ENCODE assay signal across 19 mouse cellular contexts in the genomic region with DNA sequence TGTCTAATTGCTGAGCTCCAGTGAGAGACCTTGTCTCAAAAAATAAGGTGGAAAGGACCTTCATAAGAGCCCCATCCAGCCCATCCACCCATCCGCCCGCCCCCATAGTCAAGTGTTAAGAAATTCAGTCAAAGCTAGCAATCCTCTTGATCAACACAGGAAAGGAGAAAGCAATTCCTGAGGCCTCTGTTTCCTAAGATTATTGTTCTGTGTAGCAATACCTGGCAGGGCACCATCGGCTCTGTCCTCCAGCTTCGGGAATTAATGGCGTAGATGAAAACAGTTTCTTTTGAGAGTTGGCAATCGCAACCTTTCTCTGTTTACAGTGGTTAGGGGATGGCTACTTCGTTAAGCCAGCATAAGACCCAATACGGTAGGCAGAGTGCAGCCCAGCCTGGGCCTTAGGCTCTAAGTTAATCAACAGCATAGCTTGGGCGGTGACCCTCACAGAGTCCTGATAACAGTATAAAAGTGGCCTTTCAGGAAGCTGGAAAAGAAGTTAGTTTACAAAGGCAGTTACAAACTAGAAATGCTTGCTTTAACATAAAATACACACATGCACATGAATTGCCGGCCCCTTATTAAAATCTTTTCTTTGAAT. TPM values are rescaled to one million over a fixed set of nuclear protein-coding genes. Genes with fewer than 3 reads are reported as not detected.
DNase-seq lines count a peak whose midpoint lies in the region; ATAC-seq and TF ChIP-seq lines count a peak whose summit lies in the region.
"Had no signal": no experiment of that assay in that cellular context is flagged by ENCODE, and none has a peak within 500 bp of the region (broad histone marks: within the 10 kb centered on the region; RNA-seq: fewer than 3 reads in every experiment).

No protein-coding gene starts in this region.

- H3K79me2 ChIP-seq in MEL (ENCODE audit: control insufficient read depth, insufficient read depth, low read length, poor library complexity), result no peaks in the 10 kb centered on the region

- H3K27ac ChIP-seq in MEL (ENCODE audit: control insufficient read depth, low read depth, low read length), result no peak overlapping the region
- peak overlapping the region; percentile 66 for H3K27ac ChIP-seq in intestine, postnatal 0 days (ENCODE audit: low read depth, low read length)
- H3K27ac ChIP-seq: heart, adult 2 months; heart, embryonic 15.5 days; hindbrain, embryonic 14.5 days; limb, embryonic 13.5 days had no signal

- H3K27me3 ChIP-seq in MEL (ENCODE audit: control insufficient read depth in 1 of 2, insufficient read depth in 2 of 2, low read length in 2 of 2), result no peaks in the 10 kb centered on the region
- no peaks in the 10 kb centered on the region for H3K27me3 ChIP-seq in intestine, postnatal 0 days (replicated peaks; ENCODE audit: control insufficient read depth, insufficient read depth, low read length)
- H3K27me3 ChIP-seq: heart, embryonic 15.5 days; limb, embryonic 13.5 days; megakaryocyte, embryonic 14.5 days had no signal

- peak overlapping the region; percentile 35 for H3K4me2 ChIP-seq in intestine, postnatal 0 days (replicated peaks; ENCODE audit: low read depth)
- H3K4me2 ChIP-seq: heart, embryonic 15.5 days; hindbrain, embryonic 14.5 days; limb, embryonic 13.5 days had no signal

- no peak for TF ChIP-seq POLR2A in MEL (IDR thresholded peaks at IDR 0.05; ENCODE audit: control insufficient read depth in 1 of 2, insufficient read depth in 1 of 2, low read depth in 1 of 2, low read length in 2 of 2, poor library complexity in 1 of 2)

- H3K9ac ChIP-seq in MEL (ENCODE audit: control insufficient read depth, low read depth, low read length, poor library complexity, severe bottlenecking), result no peak overlapping the region
- H3K9ac ChIP-seq in intestine, postnatal 0 days (ENCODE audit: low read depth, low read length), result no peak overlapping the region
- H3K9ac ChIP-seq: heart, embryonic 15.5 days; hindbrain, embryonic 14.5 days; limb, embryonic 13.5 days had no signal

- no peak for TF ChIP-seq CTCF in MEL (IDR thresholded peaks at IDR 0.05 in 2 of 3, conservative IDR thresholded peaks at IDR 0.05 in 1 of 3; ENCODE audit: control insufficient read depth in 1 of 3, insufficient read depth in 1 of 3, low read depth in 2 of 3, low read length in 3 of 3, poor library complexity in 1 of 3, severe bottlenecking in 1 of 3)
- no peak for TF ChIP-seq CTCF in intestine, postnatal 0 days (IDR thresholded peaks at IDR 0.05; ENCODE audit: low read depth)

- peaks cover 0 to 8% of the 10 kb centered on the region in 2 experiments; a peak in 2 of 4 replicates for H3K36me3 ChIP-seq in MEL (ENCODE audit: control insufficient read depth in 1 of 2, insufficient read depth in 2 of 2, low read length in 2 of 2)
- no peaks in the 10 kb centered on the region for H3K36me3 ChIP-seq in intestine, postnatal 0 days (ENCODE audit: control insufficient read depth, insufficient read depth)
- H3K36me3 ChIP-seq: heart, embryonic 15.5 days; limb, embryonic 13.5 days had no signal

- TF ChIP-seq RAD21 in MEL (IDR thresholded peaks at IDR 0.05; ENCODE audit: low read depth, low read length), result no peak

- 0 out of 4 replicates have a peak, but pooled peaks of 1 of the 2 experiments have one; percentile 22 for TF ChIP-seq EP300 in MEL (IDR thresholded peaks at IDR 0.05; ENCODE audit: low read depth in 1 of 2, low read length in 2 of 2)

- ATAC-seq in intestine, postnatal 0 days, result peak; percentile 47
- ATAC-seq: midbrain, embryonic 16.5 days had no signal

- 37% methylated on average over 10 of the region's 10 CpGs for WGBS in intestine, postnatal 0 days

- peaks cover 4 to 5% of the 10 kb centered on the region in 2 experiments; a peak in 3 of 4 replicates for H3K4me1 ChIP-seq in MEL (ENCODE audit: control insufficient read depth in 1 of 2, insufficient read depth in 2 of 2, low read length in 2 of 2)
- peaks cover 4% of the 10 kb centered on the region; the same call in 1 of the 2 replicates for H3K4me1 ChIP-seq in intestine, postnatal 0 days (replicated peaks; ENCODE audit: control insufficient read depth, insufficient read depth, low read length)
- H3K4me1 ChIP-seq: heart, embryonic 15.5 days had no signal

- DNase-seq in MEL (ENCODE audit: low read depth, low spot score), result peak; percentile 41
- DNase-seq in MEL-GATA-1-ER (ENCODE audit: extremely low read depth, low read depth), result peak; percentile 29
- peak; percentile 55 for DNase-seq in lung, postnatal 36 days
- DNase-seq in left cerebral cortex, postnatal 36 days (ENCODE audit: low spot score in 2 of 2), result no peak
- no peak for DNase-seq in cerebellum, adult 9-10 months
- no peak for DNase-seq in embryo, embryonic 9.5 days (ENCODE audit: extremely low spot score)
- DNase-seq: cerebellum, postnatal 36 days; heart, adult 2 months; kidney, adult 11 months; kidney, postnatal 10 days; spleen, adult 18-20 months; thymus, postnatal 14 days had no signal

- no peaks in the 10 kb centered on the region for H3K9me3 ChIP-seq in MEL (replicated peaks; ENCODE audit: insufficient read depth, low read length)
- H3K9me3 ChIP-seq in intestine, postnatal 0 days (ENCODE audit: control insufficient read depth), result no peaks in the 10 kb centered on the region
- H3K9me3 ChIP-seq: heart, embryonic 15.5 days; limb, embryonic 13.5 days; megakaryocyte, embryonic 14.5 days had no signal

- intact Hi-C loops in left cerebral cortex, postnatal 36 days (cut with DNase I), result no loop called here

- no peak overlapping the region for H3K4me3 ChIP-seq in MEL (ENCODE audit: control insufficient read depth in 1 of 2, insufficient read depth in 1 of 2, low read depth in 2 of 2, low read length in 2 of 2)
- no peak overlapping the region for H3K4me3 ChIP-seq in intestine, postnatal 0 days (ENCODE audit: low read depth, low read length)
- H3K4me3 ChIP-seq: erythroblast, embryonic 14.5 days; heart, adult 2 months; heart, embryonic 15.5 days; limb, embryonic 13.5 days; megakaryocyte, embryonic 14.5 days had no signal

TF ChIP-seq in MEL, 35 proteins besides CTCF, POLR2A, EP300 and RAD21:
- TF ChIP-seq GATA1 (IDR thresholded peaks at IDR 0.05; ENCODE audit: low read depth, low read length) (peak; percentile 44; the same call in 1 of the 2 replicates), MXI1 (IDR thresholded peaks at IDR 0.05; ENCODE audit: low read depth, low read length) (no peak)

RNA-seq across cellular contexts. Expression of a gene that starts 15.1 kb away (rescaled TPM):
- total RNA-seq in MEL (2012; rRNA removed), result not detected in 2 replicates
- not detected for polyA plus RNA-seq in MEL (2012; ENCODE audit: insufficient read depth in 1 of 2, insufficient read length in 2 of 2, low read depth in 1 of 2, low replicate concordance in 2 of 2, missing spikeins in 1 of 2)
- polyA plus RNA-seq in intestine, postnatal 0 days (2015; fragmentation: Nextera tagmentation; extraction: Ambion mirVana), result 4.8 TPM in 2 replicates
- total RNA-seq in left cerebral cortex, postnatal 36 days (2021), result 1 to 10 TPM; 2.3 to 3.6 TPM
- polyA plus RNA-seq: erythroblast, embryonic 14.5 days had no signal

RNA-seq across cellular contexts. Expression of a gene that starts 32.6 kb away (rescaled TPM):
- 7.1 and 12.1 TPM in 2 replicates for total RNA-seq in MEL (2012; rRNA removed)
- polyA plus RNA-seq in MEL (2012; ENCODE audit: insufficient read depth in 1 of 2, insufficient read length in 2 of 2, low read depth in 1 of 2, low replicate concordance in 2 of 2, missing spikeins in 1 of 2), result 100 to 1,000 TPM in 1 of 2 experiments, 10 to 100 TPM in 1; 23.4 to 123 TPM
- polyA plus RNA-seq in intestine, postnatal 0 days (2015; fragmentation: Nextera tagmentation; extraction: Ambion mirVana), result 51.6 and 55.2 TPM in 2 replicates
- total RNA-seq in left cerebral cortex, postnatal 36 days (2021), result 10 to 100 TPM; 46.3 to 57.0 TPM

Comparison
In these comparisons a context has a peak if more than half of its experiments do, and no peak if none do; other contexts are left out.
1. DNase-seq: peak in MEL (single experiment), MEL-GATA-1-ER (single experiment) and lung, postnatal 36 days (single experiment); none in left cerebral cortex, postnatal 36 days (0 of 2), cerebellum, adult 9-10 months (single experiment) and embryo, embryonic 9.5 days (single experiment).